Mouse (Mus musculus) megakaryocyte progenitor cell, adult 5-6 weeks (primary cell): ENCODE measurements around the gene Rtn4r. TPM values are rescaled to one million over a fixed set of nuclear protein-coding genes. Genes with fewer than 3 reads are reported as not detected.
"Not testable (repeated sequence)": the region's sequence is repeated elsewhere in the genome, so short reads cannot be mapped to it uniquely, and the experiment has no call there.

ENCODE experiments used
- ATAC-seq: replicated peaks from 2 replicates; pipeline ENCODE4 v1.8.0; 2016; ENCODE audit warnings: mild to moderate bottlenecking, moderate TSS enrichment, inconsistent platforms; ENCODE audit not compliant: poor library complexity
- total RNA-seq, 2 experiments: library from RNA; stranded (forward) in 1 of 2; stranded (reverse) in 1 of 2; fragments of 157-497, 149-512 nt in 1 of 2; fragments of 200-1000 nt in 1 of 2; gene quantifications; 2 replicates each; pipeline versions ENCODE4 v1.2.3 to v1.2.4; 2015 to 2017

Gene Rtn4r
- total RNA-seq, 2 experiments from 2014 or later, result 2.2 to 8.3 TPM

DNA sequence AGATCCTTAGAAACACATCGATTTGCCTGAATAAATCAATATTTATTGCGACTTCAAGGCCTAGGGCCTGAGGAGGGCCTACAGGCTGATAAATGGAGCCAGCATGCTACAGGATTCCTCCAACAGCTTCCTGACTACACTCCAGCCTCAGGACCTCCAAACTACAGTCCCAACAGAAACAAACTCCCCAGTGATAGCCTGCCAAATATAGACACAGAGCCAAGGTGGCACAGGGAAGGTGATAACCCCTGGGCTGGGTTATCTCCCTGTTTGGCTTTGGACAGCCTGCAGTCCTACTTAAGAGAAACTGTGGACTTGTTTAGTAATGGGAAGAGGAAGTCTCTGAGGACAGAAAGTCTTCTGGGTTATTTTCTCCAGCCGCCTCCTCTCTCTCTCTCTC lies 59.8 kb downstream of the Rtn4r start:
- ATAC-seq, result no peak

DNA sequence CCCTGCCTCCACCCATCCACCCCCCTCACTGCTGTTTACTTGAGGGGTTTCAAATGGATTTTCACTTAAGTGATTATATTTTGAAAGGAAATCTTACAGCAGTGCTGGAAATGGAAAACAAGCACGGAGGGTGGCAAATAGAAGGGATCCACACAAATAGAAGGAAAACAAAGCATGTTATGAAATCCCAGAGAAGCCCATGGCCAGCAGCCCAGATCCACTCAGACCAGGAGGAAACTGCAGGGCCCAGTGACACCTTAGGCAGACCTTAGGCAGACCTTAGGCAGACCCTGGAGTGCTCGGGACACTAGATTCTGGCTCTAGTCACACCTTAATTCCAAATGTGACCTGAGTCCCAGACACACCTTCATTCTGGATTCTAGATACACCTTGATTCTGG lies 63.6 kb downstream of the Rtn4r start:
- ATAC-seq, result no peak

DNA sequence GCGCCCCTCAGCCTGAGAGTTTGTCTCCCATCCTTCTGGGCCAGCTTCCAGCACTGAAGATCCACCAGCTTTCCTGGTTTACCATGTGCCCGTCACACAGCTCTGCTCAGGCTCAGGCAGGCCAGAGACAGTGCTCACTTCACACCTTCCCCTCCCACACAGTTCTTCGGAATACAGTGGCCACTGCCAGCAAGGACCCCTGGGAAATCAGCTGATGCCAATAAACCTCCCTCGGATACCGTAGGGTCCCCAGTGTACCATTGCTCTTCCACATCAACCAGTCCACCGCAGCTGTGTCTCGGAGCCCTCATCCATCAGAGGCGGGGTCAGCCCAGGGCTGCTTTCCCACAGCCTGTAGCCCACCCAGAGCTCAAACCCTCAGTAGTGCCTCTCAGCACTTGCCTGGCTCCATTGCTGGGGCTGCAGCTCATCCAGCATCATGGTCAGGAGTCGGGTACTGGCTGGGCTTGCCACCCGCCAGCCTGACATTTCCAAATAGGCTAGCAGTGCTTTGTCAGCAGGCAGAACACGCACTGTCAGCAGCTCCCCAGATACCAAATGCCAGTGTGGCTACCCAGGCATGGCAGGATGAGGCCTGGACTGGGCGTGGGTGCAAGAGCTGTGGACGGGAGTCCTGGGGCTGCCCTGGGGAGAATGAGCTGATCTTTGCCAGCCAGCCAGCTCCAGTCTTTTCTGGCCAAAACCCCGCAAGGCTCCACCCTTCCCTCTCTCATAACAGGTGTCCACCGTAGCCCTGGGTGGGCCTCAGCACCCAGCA lies 67.0 kb downstream of the Rtn4r start:
- ATAC-seq, result no peak

DNA sequence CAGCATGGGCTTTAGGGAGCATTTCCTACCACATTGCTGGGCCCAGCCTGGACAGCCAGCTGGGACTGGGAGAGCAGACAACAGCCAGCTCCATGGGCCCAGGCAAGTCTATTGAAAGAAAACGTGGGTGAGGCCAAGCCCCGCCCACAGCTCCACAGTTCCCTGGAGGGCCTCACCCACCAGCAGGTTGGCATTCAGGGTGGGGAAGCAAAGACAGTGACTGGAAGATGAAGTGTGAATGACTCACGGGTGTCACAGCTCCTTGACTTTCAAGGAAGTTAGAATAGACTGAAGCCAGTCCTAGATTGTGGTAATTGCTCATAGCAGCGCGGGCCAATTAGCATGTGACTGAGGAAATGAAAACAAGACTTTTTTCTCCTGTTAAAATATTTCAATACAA lies 67.6 kb downstream of the Rtn4r start:
- peak; percentile 83 for ATAC-seq

DNA sequence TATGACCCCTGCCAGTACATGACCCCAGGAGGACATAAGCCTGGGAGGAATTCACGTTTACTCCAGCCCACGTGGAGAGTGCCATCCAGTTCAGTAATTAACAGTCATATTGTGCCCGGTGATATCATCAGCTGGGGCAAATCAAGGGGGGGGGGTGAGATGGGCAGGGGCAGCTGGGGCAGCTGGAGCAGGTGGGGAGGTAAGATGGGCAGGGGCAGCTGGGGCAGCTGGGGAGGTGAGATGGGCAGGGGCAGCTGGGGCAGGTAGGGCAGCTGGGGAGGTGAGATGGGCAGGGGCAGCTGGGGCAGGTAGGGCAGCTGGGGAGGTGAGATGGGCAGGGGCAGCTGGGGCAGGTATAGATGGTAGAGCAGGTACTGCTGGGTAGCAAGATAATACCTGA lies 68.1 kb downstream of the Rtn4r start:
- ATAC-seq, result not testable (repeated sequence)

DNA sequence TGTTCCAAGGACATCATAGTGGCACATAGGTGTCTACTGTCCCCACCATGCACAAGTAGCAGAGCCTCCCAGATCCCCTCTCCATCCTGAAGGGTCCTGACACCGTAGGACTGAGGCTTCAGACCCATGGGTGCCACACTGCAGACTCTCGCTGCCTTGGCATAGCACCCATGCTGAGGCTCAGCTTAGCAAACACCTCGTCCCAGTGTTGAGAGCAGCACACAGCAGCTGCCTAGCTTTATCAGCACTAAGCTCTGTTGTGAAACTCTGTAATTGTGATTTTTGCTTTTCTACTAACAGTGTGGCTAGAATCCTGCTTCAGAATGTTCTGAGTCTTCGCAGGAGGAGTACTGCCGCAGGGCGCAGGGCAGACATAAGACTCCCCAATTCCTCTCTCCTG lies 70.4 kb downstream of the Rtn4r start:
- no peak for ATAC-seq

DNA sequence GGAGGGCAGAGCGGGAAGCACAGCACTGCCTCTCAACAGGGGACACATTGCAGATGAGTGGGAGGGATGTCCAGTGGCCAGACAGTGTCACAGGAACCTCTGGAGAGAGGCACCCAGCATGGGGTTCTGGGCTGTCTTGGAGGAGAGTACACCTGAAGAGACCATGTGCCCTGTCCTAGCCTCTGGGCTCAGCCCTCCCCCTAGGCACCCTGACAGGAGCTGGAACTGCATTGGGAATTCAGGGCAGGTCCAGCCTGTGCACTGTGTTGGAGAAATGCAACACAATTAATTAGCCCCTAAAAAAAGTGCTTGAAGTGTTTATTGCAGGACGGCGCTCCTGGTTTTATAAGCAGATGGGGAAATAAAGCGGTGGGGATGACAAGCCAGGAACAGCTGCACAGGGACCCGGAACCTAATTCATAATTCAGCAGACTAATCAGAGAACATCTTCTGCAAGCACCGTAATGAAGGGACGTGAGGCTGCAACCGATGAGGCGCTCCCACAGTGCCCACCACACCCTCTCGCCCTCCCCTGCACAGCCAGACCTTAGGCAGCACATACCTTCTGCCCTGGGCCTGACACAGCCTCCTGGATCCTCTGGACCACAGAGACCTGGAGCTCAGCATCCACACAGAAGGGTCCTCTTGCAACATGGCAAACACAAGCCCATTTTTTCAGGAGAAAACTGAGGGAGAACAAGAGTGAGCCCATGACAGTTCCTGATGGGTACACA lies 71.1 kb downstream of the Rtn4r start:
- no peak for ATAC-seq

DNA sequence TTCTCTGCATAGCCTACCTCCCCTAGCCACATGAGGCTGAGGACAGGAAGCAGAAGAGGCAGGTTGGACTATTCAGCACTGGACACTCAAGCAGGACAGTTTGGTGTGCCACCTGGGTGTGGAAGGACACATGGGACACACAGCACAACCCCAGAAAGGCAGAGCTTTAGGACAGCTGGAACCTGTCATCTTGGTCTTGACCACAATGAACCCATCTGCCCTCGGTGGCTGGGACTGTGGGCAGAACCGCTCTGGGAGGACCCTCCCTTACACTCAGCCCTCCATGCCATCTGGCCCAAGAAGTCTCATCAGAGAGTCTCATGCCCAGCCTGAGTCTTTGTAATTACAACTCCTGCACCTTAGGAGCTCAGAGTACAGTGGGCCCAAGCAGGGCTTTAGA lies 72.6 kb downstream of the Rtn4r start:
- ATAC-seq, result no peak

DNA sequence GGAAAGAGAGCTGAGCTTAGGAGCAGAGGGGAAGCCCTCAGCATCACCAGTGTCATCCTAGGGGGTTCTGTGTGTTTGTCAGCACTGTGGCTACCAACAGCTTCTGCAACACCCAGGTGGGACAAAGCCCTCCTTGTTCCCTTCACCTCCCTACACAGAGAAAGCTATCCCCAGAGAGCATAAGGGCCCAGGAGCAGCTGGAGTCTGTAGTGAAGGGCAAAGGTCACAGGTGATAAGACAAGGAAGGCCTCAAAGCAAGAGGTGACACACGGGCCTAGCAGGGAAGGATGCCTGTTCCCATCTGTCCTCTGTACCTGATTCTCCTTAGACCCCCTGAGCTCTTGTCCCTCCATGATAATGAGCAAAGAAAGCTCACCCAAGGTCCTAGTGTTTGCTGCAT lies 74.2 kb downstream of the Rtn4r start:
- ATAC-seq, result no peak

Other genes with a start within 250 kb of the Rtn4r start
- 0.05 and 0.20 TPM in 2 replicates for gene Gm20518, start 236.0 kb upstream of the Rtn4r start, total RNA-seq (2015)
- gene Gm20518, start 236.0 kb upstream of the Rtn4r start, total RNA-seq (2017), result 0.20 TPM in 1 of 2 replicates, not detected in the other
- not detected in 2 replicates for gene Tssk1, start 233.4 kb upstream of the Rtn4r start, total RNA-seq (2015)
- not detected in 2 replicates for gene Tssk1, start 233.4 kb upstream of the Rtn4r start, total RNA-seq (2017)
- 21.6 and 23.8 TPM in 2 replicates for gene Dgcr2, start 229.1 kb upstream of the Rtn4r start, total RNA-seq (2015)
- gene Dgcr2, start 229.1 kb upstream of the Rtn4r start, total RNA-seq (2017), result 40.4 and 50.0 TPM in 2 replicates
- not detected in 2 replicates for gene Tssk2, start 229.0 kb upstream of the Rtn4r start, total RNA-seq (2015)
- gene Tssk2, start 229.0 kb upstream of the Rtn4r start, total RNA-seq (2017), result not detected in 2 replicates
- gene Ess2, start 216.3 kb upstream of the Rtn4r start, total RNA-seq (2015), result 8.4 and 12.0 TPM in 2 replicates
- 22.5 and 23.8 TPM in 2 replicates for gene Ess2, start 216.3 kb upstream of the Rtn4r start, total RNA-seq (2017)
- gene Gsc2, start 212.6 kb upstream of the Rtn4r start, total RNA-seq (2015), result not detected in 2 replicates
- not detected in 2 replicates for gene Gsc2, start 212.6 kb upstream of the Rtn4r start, total RNA-seq (2017)
- gene Slc25a1, start 199.4 kb upstream of the Rtn4r start, total RNA-seq (2015), result 23.0 and 27.2 TPM in 2 replicates
- gene Slc25a1, start 199.4 kb upstream of the Rtn4r start, total RNA-seq (2017), result 35.4 and 50.6 TPM in 2 replicates
- gene Vpreb2, start 147.2 kb upstream of the Rtn4r start, total RNA-seq (2015), result not detected in 2 replicates
- not detected in 2 replicates for gene Vpreb2, start 147.2 kb upstream of the Rtn4r start, total RNA-seq (2017)
- 30.8 and 33.9 TPM in 2 replicates for gene Dgcr6, start 74.8 kb upstream of the Rtn4r start, total RNA-seq (2015)
- 18.2 and 23.7 TPM in 2 replicates for gene Dgcr6, start 74.8 kb upstream of the Rtn4r start, total RNA-seq (2017)
- gene Prodh, start 37.4 kb upstream of the Rtn4r start, total RNA-seq (2015), result 10.9 and 16.8 TPM in 2 replicates
- gene Prodh, start 37.4 kb upstream of the Rtn4r start, total RNA-seq (2017), result 60.3 and 64.2 TPM in 2 replicates
- not detected in 2 replicates for gene Ccdc188, start 90.2 kb downstream of the Rtn4r start, total RNA-seq (2015)
- gene Ccdc188, start 90.2 kb downstream of the Rtn4r start, total RNA-seq (2017), result not detected in 2 replicates
- 7.3 and 7.6 TPM in 2 replicates for gene Zdhhc8, start 107.5 kb downstream of the Rtn4r start, total RNA-seq (2015)
- gene Zdhhc8, start 107.5 kb downstream of the Rtn4r start, total RNA-seq (2017), result 2.4 and 7.0 TPM in 2 replicates
- gene Trmt2a, start 121.0 kb downstream of the Rtn4r start, total RNA-seq (2015), result 95.7 and 111 TPM in 2 replicates
- 86.1 and 95.9 TPM in 2 replicates for gene Trmt2a, start 121.0 kb downstream of the Rtn4r start, total RNA-seq (2017)
- gene Ranbp1, start 121.1 kb downstream of the Rtn4r start, total RNA-seq (2015), result 621 and 642 TPM in 2 replicates
- 523 and 557 TPM in 2 replicates for gene Ranbp1, start 121.1 kb downstream of the Rtn4r start, total RNA-seq (2017)
- 0.44 TPM in 1 of 2 replicates, not detected in the other for gene Gm49776, start 130.7 kb downstream of the Rtn4r start, total RNA-seq (2015)
- 0.62 TPM in 1 of 2 replicates, not detected in the other for gene Gm49776, start 130.7 kb downstream of the Rtn4r start, total RNA-seq (2017)
- 33.2 and 40.1 TPM in 2 replicates for gene Dgcr8, start 161.6 kb downstream of the Rtn4r start, total RNA-seq (2015)
- 44.1 and 50.9 TPM in 2 replicates for gene Dgcr8, start 161.6 kb downstream of the Rtn4r start, total RNA-seq (2017)
- 20.5 and 21.7 TPM in 2 replicates for gene Tango2, start 220.5 kb downstream of the Rtn4r start, total RNA-seq (2015)
- 7.6 and 8.6 TPM in 2 replicates for gene Tango2, start 220.5 kb downstream of the Rtn4r start, total RNA-seq (2017)
- 0.20 and 1.2 TPM in 2 replicates for gene Arvcf, start 220.5 kb downstream of the Rtn4r start, total RNA-seq (2015)
- 0.83 and 7.9 TPM in 2 replicates for gene Arvcf, start 220.5 kb downstream of the Rtn4r start, total RNA-seq (2017)